Mouse (Mus musculus) C2C12 (cell line): Measurements from ENCODE around the gene Nlgn1.

ENCODE experiments used
- CEBPB ChIP-seq: IDR thresholded peaks from one replicate; pipeline ENCODE4 v1.6.1; 2011; ENCODE audit warnings: low read depth, mild to moderate bottlenecking, control low read depth, moderate library complexity
- CTCF ChIP-seq: IDR thresholded peaks from one replicate; pipeline ENCODE4 v1.5.1; 2011; ENCODE audit not compliant: control insufficient read depth, insufficient read depth, insufficient read length
- FOSL1 ChIP-seq: IDR thresholded peaks from one replicate; pipeline ENCODE4 v1.8.0; 2011; ENCODE audit warnings: mild to moderate bottlenecking, low read length; ENCODE audit not compliant: poor library complexity, insufficient read depth, severe bottlenecking
- MAX ChIP-seq: IDR thresholded peaks from one replicate; pipeline ENCODE4 v1.6.1; 2011; ENCODE audit warnings: mild to moderate bottlenecking, control low read depth
- MYOD1 ChIP-seq: IDR thresholded peaks from one replicate; pipeline ENCODE4 v1.6.1; 2011; ENCODE audit warnings: low read depth; ENCODE audit not compliant: control insufficient read depth, insufficient read length
- MYOG ChIP-seq: IDR thresholded peaks from one replicate; pipeline ENCODE4 v1.6.1; 2011; ENCODE audit not compliant: control insufficient read depth, insufficient read length; ENCODE audit errors: extremely low read depth
- USF1 ChIP-seq: IDR thresholded peaks from one replicate; pipeline ENCODE4 v1.6.1; 2011; ENCODE audit warnings: low read depth, mild to moderate bottlenecking, control low read depth, moderate library complexity

- TF ChIP-seq CTCF (peak; percentile 22), MYOD1 (no peak), FOSL1 (no peak), MAX (no peak), USF1 (no peak), CEBPB (no peak), MYOG (no peak)
These were observed 657.2 kb downstream of the Nlgn1 start for GRCm38 (mm10) chr3:25675069-25675468.
